Mouse (Mus musculus) heart, embryonic 13.5 days (tissue): ENCODE data around the gene Rab5a. TPM values are rescaled to one million over a fixed set of nuclear protein-coding genes. Genes with fewer than 3 reads are reported as not detected.

Experiments
- ATAC-seq: fragments of 200-750 bp; cut with Nextera tagmentation; 2 replicates; pipeline ENCODE4 v1.8.0; 2017; ENCODE audit warnings: moderate TSS enrichment; ENCODE audit not compliant: insufficient number of reproducible peaks, low FRiP score, low TSS enrichment; ENCODE audit errors: extremely low read depth
- H3K27ac ChIP-seq: fragments of 300-500 bp; sonication (generic); replicated peaks from 2 replicates; pipeline ENCODE4 v1.5.1; 2015; ENCODE audit warnings: moderate library complexity, mild to moderate bottlenecking, inconsistent platforms
- H3K27me3 ChIP-seq: fragments of 300-500 bp; sonication (generic); replicated peaks from 2 replicates; pipeline ENCODE4 v1.6.1; 2015; ENCODE audit warnings: mild to moderate bottlenecking, inconsistent platforms
- H3K36me3 ChIP-seq: fragments of 300-500 bp; sonication (generic); 2 replicates; pipeline ENCODE4 v1.6.1; 2015; ENCODE audit warnings: mild to moderate bottlenecking, inconsistent platforms
- H3K4me1 ChIP-seq: fragments of 300-500 bp; sonication (generic); 2 replicates; pipeline ENCODE4 v1.6.1; 2015; ENCODE audit warnings: inconsistent platforms
- H3K4me2 ChIP-seq: fragments of 300-500 bp; sonication (generic); 2 replicates; pipeline ENCODE4 v1.6.1; 2015; ENCODE audit warnings: inconsistent platforms, mild to moderate bottlenecking, moderate library complexity
- H3K4me3 ChIP-seq: fragments of 300-500 bp; sonication (generic); 2 replicates; pipeline ENCODE4 v1.5.1; 2015; ENCODE audit warnings: moderate library complexity, mild to moderate bottlenecking, inconsistent platforms
- H3K9ac ChIP-seq: fragments of 300-500 bp; sonication (generic); 2 replicates; pipeline ENCODE4 v1.6.1; 2015; ENCODE audit warnings: inconsistent platforms, mild to moderate bottlenecking, moderate library complexity
- H3K9me3 ChIP-seq: fragments of 300-500 bp; sonication (generic); 2 replicates; pipeline ENCODE4 v1.6.1; 2016; ENCODE audit warnings: inconsistent platforms
- WGBS: fragments of 180-500 bp; shearing (Covaris S2); methylation state at CpG from one replicate; pipeline ENCODE4 v1.1.7; 2015; ENCODE audit warnings: mixed read lengths; 5-methylcytosine and 5-hydroxymethylcytosine counted together
- polyA plus RNA-seq: library from polyadenylated mRNA; unstranded; fragments of >200 nt; fragmentation: Nextera tagmentation; extraction: Ambion mirVana; gene quantifications from 2 replicates; pipeline ENCODE4 v1.2.1, GENCODE M21; 2015

Gene Rab5a
- polyA plus RNA-seq, 1 experiment from 2014 or later: 64.0 TPM

GRCm38 (mm10) chr17:53543591-53544324, 64.7 kb downstream of the Rab5a start:
- Histone ChIP-seq H3K9ac (no peak overlapping the region), H3K4me1 (peaks cover 4% of the 10 kb centered on the region; the same call in 1 of the 2 replicates), H3K9me3 (no peaks in the 10 kb centered on the region), H3K27ac (peak overlapping the region; percentile 22), H3K4me3 (no peak overlapping the region), H3K4me2 (no peak overlapping the region), H3K27me3 (no peaks in the 10 kb centered on the region), H3K36me3 (no peaks in the 10 kb centered on the region)
- WGBS: 61% methylated on average over 9 of the region's 9 CpGs
- no peak for ATAC-seq

DNA sequence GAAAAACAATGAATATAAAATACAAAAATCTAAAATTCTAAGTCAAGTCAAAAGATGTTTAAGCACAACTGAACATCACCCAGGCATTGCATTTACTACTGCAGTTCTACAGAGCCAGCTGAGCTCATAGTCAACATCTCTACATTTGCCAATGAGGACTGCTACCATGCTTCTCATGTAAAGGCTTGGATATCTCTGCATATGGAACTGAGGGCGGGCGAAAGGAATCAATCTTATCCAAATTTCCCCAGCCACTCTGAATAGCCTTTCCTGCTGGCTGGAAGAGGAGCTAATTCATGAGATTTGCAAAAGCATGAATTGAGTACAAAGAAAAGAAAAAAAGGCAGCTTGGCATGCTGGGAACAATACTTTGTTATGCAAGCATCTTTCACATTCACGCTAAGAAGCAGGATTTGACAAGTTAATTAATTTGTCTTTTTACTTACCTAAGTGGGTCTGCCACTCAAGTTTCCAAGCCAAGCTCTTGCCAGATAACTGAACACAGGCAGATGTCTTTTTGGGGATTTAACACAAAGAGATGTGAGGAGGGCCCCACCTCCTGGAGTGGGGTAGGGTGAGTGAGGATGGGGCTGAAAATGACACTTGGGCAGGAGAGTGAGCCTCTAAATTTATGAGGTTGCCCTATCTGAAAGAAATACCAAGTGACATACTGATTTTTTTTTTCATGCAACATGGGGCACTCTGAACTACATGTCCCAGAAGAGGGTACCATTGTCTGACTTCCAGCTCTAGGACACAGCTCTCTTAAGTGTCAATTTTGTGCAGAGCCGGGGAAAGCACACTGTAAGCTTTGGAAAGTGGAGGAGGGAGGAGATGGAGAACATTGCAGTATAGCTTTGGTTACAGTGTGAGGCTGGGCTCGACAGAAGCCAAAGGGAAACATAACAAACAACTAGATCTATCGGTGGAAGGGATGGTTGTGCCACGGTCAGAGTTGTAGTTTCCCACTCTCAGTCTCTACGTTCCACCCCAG, 72.6 kb downstream of the Rab5a start:
- no peaks in the 10 kb centered on the region for H3K36me3 ChIP-seq

DNA sequence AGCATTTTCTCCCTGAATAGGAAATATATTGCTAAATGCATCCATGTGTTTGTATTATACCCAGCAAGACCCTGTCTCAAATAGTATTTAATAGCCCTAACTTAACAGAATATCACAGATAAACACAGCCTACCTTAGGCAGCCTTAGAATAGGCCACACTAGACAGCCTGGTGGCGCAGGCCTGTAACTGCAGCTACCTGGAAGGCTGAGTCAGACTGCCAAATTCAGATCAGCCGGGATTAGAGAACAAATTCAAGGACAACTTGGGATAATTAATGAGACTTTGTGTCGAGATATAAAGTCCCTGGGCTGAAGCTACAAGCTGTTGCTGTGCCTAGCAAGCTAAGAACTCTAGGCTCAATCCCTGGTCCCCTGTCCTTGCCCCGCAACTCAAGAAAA, 75.1 kb downstream of the Rab5a start:
- Histone ChIP-seq H3K27me3 (no peaks in the 10 kb centered on the region), H3K27ac (no peak overlapping the region), H3K4me2 (no peak overlapping the region), H3K9me3 (peaks cover 7% of the 10 kb centered on the region; the same call in 1 of the 2 replicates), H3K9ac (no peak overlapping the region), H3K4me1 (peaks cover 5% of the 10 kb centered on the region; the same call in 1 of the 2 replicates), H3K4me3 (no peak overlapping the region), H3K36me3 (no peaks in the 10 kb centered on the region)
- no peak for ATAC-seq
- WGBS: 64% methylated on average over 4 of the region's 4 CpGs

More for the DNA sequence above, 72.6 kb downstream of the Rab5a start:
- WGBS: 75% methylated on average over 8 of the region's 8 CpGs
- Histone ChIP-seq H3K4me3 (no peak overlapping the region), H3K9me3 (peaks cover 7% of the 10 kb centered on the region; the same call in 1 of the 2 replicates), H3K4me1 (no peaks in the 10 kb centered on the region), H3K27me3 (no peaks in the 10 kb centered on the region), H3K27ac (no peak overlapping the region), H3K9ac (no peak overlapping the region), H3K4me2 (no peak overlapping the region)
- ATAC-seq: no peak

DNA sequence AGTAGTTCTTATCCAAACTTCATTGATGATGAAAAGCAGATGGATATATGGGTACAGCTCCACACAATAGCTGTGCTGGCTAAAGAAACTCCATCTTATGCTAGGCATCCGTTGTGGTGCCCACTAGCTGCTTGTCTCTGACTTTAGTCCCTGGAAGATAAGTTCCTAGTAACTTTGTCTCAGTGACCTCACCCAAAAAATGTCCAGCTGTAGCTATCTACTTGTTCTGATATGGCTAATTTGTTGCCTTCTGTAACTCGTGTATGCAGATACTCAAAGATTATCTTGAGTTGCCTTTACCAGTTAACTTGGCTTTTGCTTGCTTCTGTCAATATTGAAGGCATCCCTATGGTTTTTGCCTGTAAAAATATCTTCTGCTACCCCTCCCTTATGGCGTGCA, 75.8 kb downstream of the Rab5a start:
- Histone ChIP-seq H3K4me2 (no peak overlapping the region), H3K9me3 (0 out of 2 replicates have a peak, but pooled peaks cover 6% of the 10 kb centered on the region), H3K9ac (no peak overlapping the region), H3K4me1 (peaks cover 5% of the 10 kb centered on the region; the same call in 1 of the 2 replicates), H3K36me3 (no peaks in the 10 kb centered on the region), H3K27ac (no peak overlapping the region), H3K27me3 (no peaks in the 10 kb centered on the region), H3K4me3 (no peak overlapping the region)
- WGBS: 44% methylated on average over 3 of the region's 3 CpGs
- no peak for ATAC-seq

Other genes with a start within 250 kb of the Rab5a start
- 0.20 and 0.25 TPM in 2 replicates for gene Efhb, start 15.9 kb upstream of the Rab5a start, polyA plus RNA-seq
- 0.13 and 0.25 TPM in 2 replicates for gene Pp2d1, start 60.2 kb downstream of the Rab5a start, polyA plus RNA-seq
- gene Kat2b, start 87.6 kb downstream of the Rab5a start, polyA plus RNA-seq: 7.4 and 8.1 TPM in 2 replicates
- 17.9 TPM in 2 replicates for gene Sgo1, start 210.1 kb downstream of the Rab5a start, polyA plus RNA-seq